Mouse (Mus musculus) left cerebral cortex, postnatal 14 days (tissue): Measurements from ENCODE around the gene Ccr2. TPM values are rescaled to one million over a fixed set of nuclear protein-coding genes. Genes with fewer than 3 reads are reported as not detected.
"Not testable (repeated sequence)": the region's sequence is repeated elsewhere in the genome, so short reads cannot be mapped to it uniquely, and the experiment has no call there.

Experiments
- DNase-seq, 2 experiments: peaks; one replicate each; pipeline ENCODE4 v3.0.0; 2021 to 2022; ENCODE audit warnings: low spot score in 2 of 2, mixed read lengths in 1 of 2
- intact Hi-C: fragments of 180-260 bp; cut with DNase I; formaldehyde crosslinking; loops from one replicate; pipeline ENCODE4 v1.15.1; 2025
- long read RNA-seq, 2 experiments: library from polyadenylated mRNA; stranded (forward); transcript quantifications; one replicate each; pipeline ENCODE4 v2.0.0; 2021
- total RNA-seq, 2 experiments: library from RNA; stranded (reverse); gene quantifications; 2 replicates each; pipeline ENCODE4 v1.2.3; 2021

The Ccr2 gene
- total RNA-seq: under 1 TPM; 0.36 to 0.57 TPM
- long read RNA-seq, experiment 1: 0 reads
- long read RNA-seq, experiment 2: 0 reads

DNA sequence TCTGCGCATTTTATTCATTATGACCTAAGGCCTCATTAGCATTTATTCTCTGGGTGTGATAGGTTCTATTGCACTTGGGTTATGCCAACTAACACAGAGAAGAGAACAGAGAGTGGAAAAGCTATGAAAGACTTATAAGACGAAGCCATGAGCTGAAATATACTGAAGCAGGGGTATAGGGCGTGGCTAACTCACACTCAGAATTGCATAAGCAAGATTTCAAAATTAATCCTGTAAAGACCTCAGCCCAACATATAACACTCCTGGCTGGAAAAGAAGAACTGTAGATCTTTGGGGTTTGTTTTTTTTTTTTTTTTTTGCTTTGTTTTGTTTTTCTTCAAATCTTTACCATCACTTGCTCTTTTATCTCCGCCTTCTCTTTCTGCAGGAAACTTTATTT is at the start of gene Ccr2:
Gene Ccr2 (plus strand): TSS at position 228 of the 400 bp plus-strand sequence.
- DNase-seq: no peak
- intact Hi-C loops: no loop called here

- intact Hi-C loops: no loop called here
- no peak for DNase-seq
Observed at GRCm38 (mm10) chr9:124053532-124053931, 48.2 kb upstream of the Ccr2 start.

GRCm38 (mm10) chr9:124056158-124056709 is 45.5 kb upstream of the Ccr2 start:
- no peak for DNase-seq
- intact Hi-C loops: no loop called here

- no peak for DNase-seq
Observed at GRCm38 (mm10) chr9:124059660-124060352, 41.9 kb upstream of the Ccr2 start.

GRCm38 (mm10) chr9:124061474-124062432 is 40.0 kb upstream of the Ccr2 start:
- DNase-seq, intact Hi-C loops: not testable (repeated sequence)

More at GRCm38 (mm10) chr9:124059660-124060352, 41.9 kb upstream of the Ccr2 start:
- intact Hi-C loops: no loop called here

GRCm38 (mm10) chr9:124066572-124067103 is 35.1 kb upstream of the Ccr2 start:
- DNase-seq: no peak
- intact Hi-C loops: no loop called here

DNA sequence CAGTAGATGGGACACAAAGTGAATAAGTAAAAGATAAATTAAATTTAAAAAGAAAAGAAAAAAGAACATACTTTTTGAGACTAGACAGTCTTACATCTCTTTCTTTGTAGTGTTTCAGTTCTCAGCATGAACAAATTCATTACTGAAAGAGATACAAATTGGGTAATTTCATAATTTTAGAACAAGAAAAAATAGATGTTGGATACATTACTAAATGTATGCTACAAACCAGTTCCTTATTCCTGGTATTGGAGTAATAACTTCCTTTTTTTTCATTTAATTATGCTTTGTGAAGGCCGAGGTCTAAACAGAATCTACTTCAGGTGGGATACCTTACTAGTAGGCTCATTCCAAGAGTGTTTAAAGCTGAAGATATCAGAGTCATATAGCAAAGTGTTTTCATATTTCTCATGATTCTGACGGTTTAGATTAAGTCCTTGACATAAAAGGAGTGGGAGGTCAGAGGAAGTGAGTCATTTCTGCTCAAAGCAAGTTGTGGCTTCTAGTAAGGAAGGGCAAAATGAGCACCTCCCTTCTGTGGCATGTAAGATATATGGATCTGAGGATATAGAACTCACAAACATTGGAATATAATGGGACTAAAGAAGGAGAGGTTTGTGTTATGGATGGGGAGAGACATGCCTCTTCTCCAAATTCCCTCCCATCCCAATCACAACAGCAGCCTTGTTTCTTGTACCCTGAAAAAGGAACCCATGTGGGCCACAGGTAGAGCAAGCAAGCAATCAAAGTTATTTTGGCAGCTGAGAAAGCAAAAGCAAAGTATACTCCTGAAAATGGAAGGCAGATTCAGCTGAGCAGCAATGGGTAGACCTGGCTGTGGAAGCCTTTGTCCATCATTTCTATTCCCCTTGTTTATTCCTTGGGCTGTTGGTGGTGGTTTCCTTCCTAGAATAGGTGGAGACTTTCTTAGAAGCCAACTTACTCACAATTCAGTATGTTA is 33.4 kb upstream of the Ccr2 start:
- DNase-seq: no peak
- intact Hi-C loops: no loop called here

- peak in 1 of 2 experiments; percentile 3 for DNase-seq
- intact Hi-C loops: no loop called here
Observed at GRCm38 (mm10) chr9:124071506-124071905, 30.2 kb upstream of the Ccr2 start.

- intact Hi-C loops: no loop called here
- no peak for DNase-seq
Observed at GRCm38 (mm10) chr9:124079803-124080202, 21.9 kb upstream of the Ccr2 start.

GRCm38 (mm10) chr9:124080471-124080870 is 21.3 kb upstream of the Ccr2 start:
- intact Hi-C loops: not testable (repeated sequence)

DNA sequence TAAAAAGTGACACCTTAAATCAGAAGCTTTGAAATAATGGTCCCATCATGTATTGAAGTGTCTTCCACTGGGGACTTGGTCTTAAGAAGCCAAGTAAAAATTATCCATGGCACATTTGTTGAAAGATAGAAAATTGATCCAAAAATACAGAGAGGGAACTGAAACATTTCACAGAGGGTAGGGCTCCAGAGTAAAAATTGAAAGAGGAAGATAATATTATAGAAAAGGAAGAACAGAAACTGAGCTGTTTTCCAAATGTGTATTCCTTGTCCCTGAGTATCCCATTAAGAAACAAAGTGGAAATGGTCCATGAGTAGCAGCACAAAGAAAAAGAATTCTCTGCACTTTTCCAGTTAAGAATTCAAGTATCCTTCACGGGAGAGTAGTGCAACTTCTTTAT is 11.3 kb upstream of the Ccr2 start:
- no peak for DNase-seq
- intact Hi-C loops: no loop called here

More at GRCm38 (mm10) chr9:124080471-124080870, 21.3 kb upstream of the Ccr2 start:
- not testable (repeated sequence) for DNase-seq

DNA sequence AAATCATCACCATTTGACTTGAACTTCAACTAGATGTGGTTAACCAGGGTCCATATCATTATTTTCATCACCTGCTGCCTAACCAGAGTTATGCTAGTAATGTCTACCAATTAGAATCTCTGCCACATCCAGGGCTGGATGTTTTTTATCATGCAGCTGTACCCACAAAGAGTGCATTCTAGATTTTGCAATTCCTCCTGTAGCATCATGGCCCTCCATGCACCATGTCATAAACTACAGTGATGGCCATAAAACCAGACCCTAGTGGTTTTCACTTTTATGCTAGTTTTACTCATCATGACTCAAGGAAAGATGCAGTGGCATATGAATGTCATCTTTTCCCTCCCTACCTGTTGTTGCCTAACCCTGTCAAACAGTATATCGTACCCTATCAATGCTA is 2.6 kb upstream of the Ccr2 start:
- intact Hi-C loops: no loop called here
- DNase-seq: no peak

GRCm38 (mm10) chr9:124100357-124100756 is 1.4 kb upstream of the Ccr2 start:
- intact Hi-C loops: no loop called here

DNA sequence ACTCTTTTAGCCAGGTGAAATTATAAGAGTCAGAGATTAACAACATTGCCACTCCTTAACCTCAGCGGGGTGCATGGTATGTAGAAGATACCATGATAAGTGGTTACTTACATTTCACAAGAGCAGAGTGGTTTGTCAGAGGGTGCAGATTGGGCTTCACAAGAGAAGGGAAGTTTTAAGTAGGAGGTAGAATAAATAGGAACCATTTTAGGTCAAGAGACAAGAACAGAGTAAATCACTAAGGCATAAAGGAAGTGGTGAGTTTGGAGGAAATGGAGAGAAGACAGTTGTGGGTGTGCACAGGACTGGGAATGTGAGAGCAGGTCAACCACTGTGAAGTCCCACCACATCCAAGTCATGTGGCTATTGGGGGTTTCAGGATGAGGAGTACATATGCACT is 1.4 kb downstream of the Ccr2 start:
- no peak for DNase-seq
- intact Hi-C loops: no loop called here

More at GRCm38 (mm10) chr9:124100357-124100756, 1.4 kb upstream of the Ccr2 start:
- DNase-seq: no peak

DNA sequence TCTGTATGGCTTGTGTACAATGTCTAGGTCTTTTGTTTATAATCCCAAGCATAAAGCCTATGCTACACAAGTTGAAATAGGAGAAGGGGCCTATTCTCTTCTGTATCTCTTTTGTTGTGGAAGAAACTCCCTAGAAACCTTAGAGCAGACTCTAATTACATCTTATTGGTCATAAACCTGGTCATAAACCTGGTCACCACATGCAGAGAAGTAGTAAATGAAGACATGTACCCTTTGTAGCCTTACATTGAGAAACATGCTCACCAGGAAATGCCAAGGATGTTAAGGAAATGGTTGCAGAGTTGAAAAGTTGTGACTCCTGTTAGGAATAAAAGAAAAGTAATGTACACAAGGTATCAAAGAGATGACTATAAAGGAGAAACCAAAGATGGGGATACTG is 3.4 kb downstream of the Ccr2 start:
- intact Hi-C loops: no loop called here

DNA sequence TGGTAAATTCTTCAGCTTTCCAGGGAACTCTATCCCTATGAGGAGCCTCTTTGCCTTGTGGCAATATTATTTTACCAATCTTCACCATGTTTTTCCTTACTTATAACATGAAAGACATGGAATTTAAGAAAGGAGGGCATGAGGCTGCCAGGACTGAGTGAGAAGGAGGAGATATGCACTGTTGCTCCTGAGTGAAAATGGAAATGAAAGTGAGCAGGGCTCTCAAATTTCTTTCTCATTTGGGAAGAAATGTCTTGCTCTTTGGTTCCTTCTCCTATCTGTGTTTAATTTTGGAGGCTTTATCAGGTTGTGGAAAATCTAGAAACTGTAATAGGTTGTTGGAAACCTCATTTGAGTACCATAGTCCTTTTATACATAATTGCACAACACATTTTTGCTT is 5.5 kb downstream of the Ccr2 start:
- intact Hi-C loops: no loop called here
- DNase-seq: no peak

More for the DNA sequence above, 3.4 kb downstream of the Ccr2 start:
- DNase-seq: no peak

DNA sequence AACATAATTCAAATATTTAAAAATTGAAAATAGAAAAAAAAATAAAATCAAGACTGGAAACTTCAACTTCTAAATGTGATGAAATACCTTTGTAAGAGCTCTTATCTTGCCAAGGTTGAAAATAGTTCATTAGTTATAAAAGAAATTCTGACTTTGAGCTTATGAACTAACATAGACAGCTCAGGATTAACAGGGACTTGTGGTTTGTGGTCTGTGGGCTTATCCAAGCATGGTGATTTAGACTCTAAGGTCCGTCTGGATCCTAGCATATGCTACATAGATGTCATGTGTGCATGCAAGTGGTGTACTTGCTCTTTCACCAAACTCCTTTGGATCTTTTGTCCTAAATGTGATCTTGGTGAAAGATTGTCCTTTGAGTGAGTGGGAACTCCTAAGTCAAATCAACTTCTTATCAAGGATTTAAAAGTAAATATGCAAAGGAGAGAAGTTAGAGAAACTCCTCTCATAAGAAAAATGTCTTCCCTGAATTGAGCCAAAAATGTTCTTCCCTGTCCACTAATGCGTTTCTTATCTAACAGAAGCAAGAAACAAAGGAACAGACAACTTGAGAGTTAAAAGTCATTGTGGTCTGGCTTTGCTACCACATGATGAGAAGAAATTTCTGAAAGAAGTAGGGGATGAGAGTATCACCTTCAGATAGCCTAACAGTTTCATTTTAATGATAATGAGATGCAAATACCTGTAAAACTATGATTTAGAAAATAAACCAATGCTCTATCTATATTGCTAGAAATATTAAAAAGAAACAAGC is 6.8 kb downstream of the Ccr2 start:
- intact Hi-C loops: no loop called here
- no peak for DNase-seq

DNA sequence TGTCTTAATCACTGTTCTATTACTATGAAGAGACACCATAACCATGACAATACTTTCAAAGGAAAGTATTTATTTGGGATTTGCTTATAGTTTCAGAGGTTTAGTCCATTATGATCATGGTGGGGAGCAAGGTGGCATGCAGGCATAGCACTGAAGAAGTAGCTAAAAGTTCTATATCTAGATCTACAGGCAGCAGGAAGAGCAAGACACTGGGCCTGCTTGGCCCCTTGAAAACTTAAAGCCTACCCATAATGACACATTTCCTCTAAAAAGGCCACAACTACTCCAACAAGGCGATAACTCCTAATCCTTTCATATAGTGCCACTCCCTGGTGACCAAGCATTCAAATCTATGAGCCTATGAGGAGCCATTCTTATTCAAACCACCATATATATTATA is 10.2 kb downstream of the Ccr2 start:
- intact Hi-C loops: no loop called here
- DNase-seq: no peak
